7 mouse cellular contexts compared by ENCODE assay signal in the genomic region with DNA sequence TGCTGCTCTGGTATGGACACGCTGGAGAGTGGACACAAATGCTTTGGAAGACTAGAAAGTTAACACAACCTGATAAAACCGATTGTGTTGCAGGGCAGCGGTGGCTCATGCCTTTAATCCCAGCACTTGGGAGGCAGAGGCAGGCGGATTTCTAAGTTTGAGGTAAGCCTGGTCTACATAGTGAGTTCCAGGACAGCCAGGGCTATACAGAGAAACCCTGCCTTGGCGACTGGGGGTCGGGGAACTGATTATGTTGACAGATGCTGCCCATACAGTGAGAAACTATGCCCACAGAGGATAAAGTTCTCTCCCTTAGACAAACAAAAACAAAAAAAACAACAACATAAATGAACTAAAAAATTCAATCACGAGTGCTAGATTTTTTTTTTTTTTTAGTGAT. TPM values are rescaled to one million over a fixed set of nuclear protein-coding genes. Genes with fewer than 3 reads are reported as not detected.
DNase-seq lines count a peak whose midpoint lies in the region; ATAC-seq and TF ChIP-seq lines count a peak whose summit lies in the region.

No protein-coding gene starts in this region.

- H3K27ac ChIP-seq in liver, embryonic 11.5 days (ENCODE audit: low read depth, low read length), result no peak overlapping the region
- H3K27ac ChIP-seq in forebrain, embryonic 10.5 days, result peak overlapping the region; percentile 98
- no peak overlapping the region for H3K27ac ChIP-seq in intestine, postnatal 0 days (ENCODE audit: low read depth, low read length)
- peak overlapping the region; percentile 88; the same call in 1 of the 2 replicates for H3K27ac ChIP-seq in neural tube, embryonic 14.5 days (ENCODE audit: low read depth, low read length)

- H3K27me3 ChIP-seq in liver, embryonic 11.5 days (replicated peaks; ENCODE audit: control insufficient read depth, insufficient read depth, low read length), result no peaks in the 10 kb centered on the region
- H3K27me3 ChIP-seq in forebrain, embryonic 10.5 days (ENCODE audit: poor library complexity, severe bottlenecking), result no peaks in the 10 kb centered on the region
- H3K27me3 ChIP-seq in intestine, postnatal 0 days (replicated peaks; ENCODE audit: control insufficient read depth, insufficient read depth, low read length), result no peaks in the 10 kb centered on the region
- H3K27me3 ChIP-seq in neural tube, embryonic 14.5 days (ENCODE audit: control insufficient read depth, insufficient read depth, low read length), result no peaks in the 10 kb centered on the region

- WGBS in liver, embryonic 11.5 days, result 39% methylated on average over 7 of the region's 7 CpGs
- WGBS in forebrain, embryonic 10.5 days, result 53% methylated on average over 7 of the region's 7 CpGs
- 35% methylated on average over 7 of the region's 7 CpGs for WGBS in intestine, postnatal 0 days
- 46% methylated on average over 7 of the region's 7 CpGs for WGBS in neural tube, embryonic 14.5 days

- no peak for TF ChIP-seq CTCF in intestine, postnatal 0 days (IDR thresholded peaks at IDR 0.05; ENCODE audit: low read depth)

- peak overlapping the region; percentile 91; the same call in 1 of the 2 replicates for H3K9ac ChIP-seq in liver, embryonic 11.5 days (ENCODE audit: low read depth, low read length)
- 0 out of 2 replicates have a peak overlapping the region, but pooled peaks have one; percentile 79 for H3K9ac ChIP-seq in intestine, postnatal 0 days (ENCODE audit: low read depth, low read length)
- H3K9ac ChIP-seq in neural tube, embryonic 14.5 days (replicated peaks; ENCODE audit: low read depth, low read length), result peak overlapping the region; percentile 83

- H3K4me2 ChIP-seq in liver, embryonic 11.5 days, result peak overlapping the region; percentile 90
- H3K4me2 ChIP-seq in intestine, postnatal 0 days (replicated peaks; ENCODE audit: low read depth), result peak overlapping the region; percentile 87
- H3K4me2 ChIP-seq in neural tube, embryonic 14.5 days (ENCODE audit: low read depth, low read length), result peak overlapping the region; percentile 86

- ATAC-seq in liver, embryonic 11.5 days (replicated peaks; ENCODE audit: low FRiP score), result 0 out of 2 replicates have a peak, but pooled peaks have one; percentile 9
- no peak for ATAC-seq in intestine, postnatal 0 days
- peak; percentile 35 for ATAC-seq in neural tube, embryonic 14.5 days (ENCODE audit: low read depth)

- no peak for DNase-seq in liver, embryonic 11.5 days (ENCODE audit: low spot score)
- DNase-seq in liver, result no peak
- no peak for DNase-seq in forebrain, embryonic 10.5 days (ENCODE audit: extremely low spot score, low spot score)
- no peak for DNase-seq in embryo, embryonic 10.5 days (ENCODE audit: low spot score)
- DNase-seq in layer of hippocampus, postnatal 25 days (ENCODE audit: extremely low spot score in 1 of 2, low spot score in 1 of 2), result no peak

- peaks cover 10% of the 10 kb centered on the region for H3K4me1 ChIP-seq in liver, embryonic 11.5 days (replicated peaks; ENCODE audit: control insufficient read depth, insufficient read depth, low read length)
- H3K4me1 ChIP-seq in forebrain, embryonic 10.5 days, result peaks cover 26% of the 10 kb centered on the region
- H3K4me1 ChIP-seq in intestine, postnatal 0 days (replicated peaks; ENCODE audit: control insufficient read depth, insufficient read depth, low read length), result no peaks in the 10 kb centered on the region
- peaks cover 18% of the 10 kb centered on the region for H3K4me1 ChIP-seq in neural tube, embryonic 14.5 days (ENCODE audit: control insufficient read depth, insufficient read depth, low read length)

- H3K36me3 ChIP-seq in liver, embryonic 11.5 days (ENCODE audit: control insufficient read depth, insufficient read depth, low read length), result peaks cover 9% of the 10 kb centered on the region; the same call in 1 of the 2 replicates
- H3K36me3 ChIP-seq in forebrain, embryonic 10.5 days (replicated peaks), result peaks cover 30% of the 10 kb centered on the region
- H3K36me3 ChIP-seq in intestine, postnatal 0 days (ENCODE audit: control insufficient read depth, insufficient read depth), result peaks cover 10% of the 10 kb centered on the region
- 0 out of 2 replicates have a peak, but pooled peaks cover 8% of the 10 kb centered on the region for H3K36me3 ChIP-seq in neural tube, embryonic 14.5 days (ENCODE audit: control insufficient read depth, insufficient read depth, low read length)

- H3K9me3 ChIP-seq in liver, embryonic 11.5 days (ENCODE audit: control insufficient read depth, low read length), result no peaks in the 10 kb centered on the region
- H3K9me3 ChIP-seq in forebrain, embryonic 10.5 days, result no peaks in the 10 kb centered on the region
- H3K9me3 ChIP-seq in intestine, postnatal 0 days (ENCODE audit: control insufficient read depth), result no peaks in the 10 kb centered on the region
- no peaks in the 10 kb centered on the region for H3K9me3 ChIP-seq in neural tube, embryonic 14.5 days (ENCODE audit: control insufficient read depth, low read length)

- H3K4me3 ChIP-seq in liver, embryonic 11.5 days (ENCODE audit: low read depth, low read length), result peak overlapping the region; percentile 76
- H3K4me3 ChIP-seq in forebrain, embryonic 10.5 days, result peak overlapping the region; percentile 80
- H3K4me3 ChIP-seq in intestine, postnatal 0 days (ENCODE audit: low read depth, low read length), result peak overlapping the region; percentile 88
- peak overlapping the region; percentile 85 for H3K4me3 ChIP-seq in neural tube, embryonic 14.5 days (ENCODE audit: low read depth, low read length)

RNA-seq across cellular contexts. Expression of gene Ccdc34, which starts 0.5 kb away (rescaled TPM):
- polyA plus RNA-seq in liver, embryonic 11.5 days (2014; fragmentation: Nextera tagmentation; extraction: Ambion mirVana), result 34.4 and 42.5 TPM in 2 replicates
- polyA plus RNA-seq in forebrain, embryonic 10.5 days (2016; fragmentation: Nextera tagmentation; extraction: Ambion mirVana), result 58.9 and 63.7 TPM in 2 replicates
- polyA plus RNA-seq in intestine, postnatal 0 days (2015; fragmentation: Nextera tagmentation; extraction: Ambion mirVana), result 25.3 TPM in 2 replicates
- 28.4 and 29.6 TPM in 2 replicates for polyA plus RNA-seq in neural tube, embryonic 14.5 days (2014; fragmentation: Nextera tagmentation; extraction: Ambion mirVana)
- total RNA-seq in layer of hippocampus, postnatal 25 days (2021), result 10 to 100 TPM; 17.9 to 21.1 TPM

Comparison
In these comparisons a context has a peak if more than half of its experiments do, and no peak if none do; other contexts are left out.
1. H3K27ac ChIP-seq: peak in forebrain, embryonic 10.5 days (single experiment) and neural tube, embryonic 14.5 days (single experiment); none in liver, embryonic 11.5 days (single experiment) and intestine, postnatal 0 days (single experiment).
2. Peak in every context shown above with its lines, with median percentiles within 50 percentile points of each other: H3K4me2 ChIP-seq, H3K4me3 ChIP-seq and H3K9ac ChIP-seq.